Mouse (Mus musculus): ENCODE measurements at regions not wholly inside any gene's neighbourhood (a gene's known extent, or its start where the extent isn't known, plus 50 kb on each side); places are given as distances from the start of the nearest gene placed in this dataset.

- Histone ChIP-seq H3K27me3 (no peaks in the 10 kb centered on the region), H3K9ac (no peak overlapping the region), H3K36me3 (no peaks in the 10 kb centered on the region), H3K4me2 (no peak overlapping the region), H3K27ac (no peak overlapping the region), H3K4me1 (replicated peaks) (no peaks in the 10 kb centered on the region), H3K9me3 (replicated peaks) (no peaks in the 10 kb centered on the region), H3K4me3 (no peak overlapping the region)
- 69% methylated on average over 4 of the region's 4 CpGs for WGBS
- no peak for ATAC-seq (replicated peaks; ENCODE audit: insufficient number of reproducible peaks, insufficient read depth, low FRiP score, low read depth)
Observed at GRCm38 (mm10) chr12:39515690-39516089, 522.1 kb downstream of the Arl4a start.

DNA sequence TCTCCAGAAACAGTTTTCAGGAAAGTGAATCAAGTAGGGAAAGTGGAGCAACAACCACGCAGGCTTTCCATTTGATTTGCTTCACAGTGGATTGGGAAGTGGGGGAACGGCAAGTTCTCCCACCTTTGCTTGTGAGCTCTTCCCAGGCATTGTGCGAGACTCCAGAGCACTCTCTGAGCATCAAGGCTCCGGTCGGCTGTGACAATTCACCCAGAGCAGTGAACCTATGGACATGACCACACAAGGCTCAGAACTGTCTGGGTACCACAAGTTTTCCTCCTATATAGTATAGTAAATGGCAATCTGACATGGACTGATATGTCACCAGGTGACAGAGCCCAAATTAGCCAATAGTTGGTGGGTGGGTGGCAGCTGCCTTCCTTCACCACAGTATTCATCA, 527.0 kb downstream of the Arl4a start:
- no peak overlapping the region for H3K4me2 ChIP-seq
- no peak overlapping the region for H3K4me3 ChIP-seq
- no peak for ATAC-seq (replicated peaks; ENCODE audit: insufficient number of reproducible peaks, insufficient read depth, low FRiP score, low read depth)
- H3K9ac ChIP-seq: no peak overlapping the region
- H3K9me3 ChIP-seq (replicated peaks): no peaks in the 10 kb centered on the region
- no peaks in the 10 kb centered on the region for H3K27me3 ChIP-seq
- no peaks in the 10 kb centered on the region for H3K36me3 ChIP-seq
- WGBS: 80% methylated on average over 5 of the region's 5 CpGs
- H3K4me1 ChIP-seq (replicated peaks): no peaks in the 10 kb centered on the region
- H3K27ac ChIP-seq: no peak overlapping the region

DNA sequence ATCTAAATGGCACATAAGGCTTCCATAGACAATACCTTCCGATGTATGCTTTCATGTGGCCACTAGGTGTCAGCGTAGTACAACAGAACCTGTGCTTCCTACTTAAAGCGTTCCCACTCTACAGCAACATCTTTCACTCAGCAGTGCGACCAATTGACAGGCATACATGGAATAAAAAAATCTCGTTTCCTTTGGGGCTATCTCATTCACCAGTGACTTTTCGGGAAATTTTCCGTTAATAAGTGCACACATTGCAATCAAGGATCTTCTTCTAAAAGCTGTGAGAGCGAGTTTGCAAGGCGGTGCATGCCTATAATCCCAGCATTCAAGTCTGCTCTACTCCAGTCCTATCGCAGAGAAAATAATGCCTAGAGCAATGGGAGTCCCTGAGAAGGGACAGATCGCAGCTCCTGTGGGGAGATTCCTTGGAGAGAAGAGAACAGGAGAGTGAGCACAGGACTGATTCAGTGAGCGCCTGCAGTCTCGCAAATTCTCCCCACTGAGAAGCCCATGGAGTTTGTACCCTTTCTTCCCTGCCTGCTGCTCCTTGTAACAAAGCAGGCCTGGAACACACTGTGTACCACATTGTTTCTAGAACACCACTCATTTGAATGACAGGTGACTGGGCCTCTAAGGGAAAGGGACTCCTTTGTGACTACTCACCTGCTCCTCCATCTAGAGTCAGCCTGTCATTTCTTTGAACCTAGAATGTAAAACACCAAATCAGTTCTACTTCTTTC, 527.6 kb downstream of the Arl4a start:
- H3K36me3 ChIP-seq: no peaks in the 10 kb centered on the region
- H3K9me3 ChIP-seq (replicated peaks): no peaks in the 10 kb centered on the region
- no peak overlapping the region for H3K27ac ChIP-seq
- no peak overlapping the region for H3K9ac ChIP-seq
- H3K27me3 ChIP-seq: no peaks in the 10 kb centered on the region
- no peak overlapping the region for H3K4me3 ChIP-seq
- 24% methylated on average over 13 of the region's 13 CpGs for WGBS
- no peaks in the 10 kb centered on the region for H3K4me1 ChIP-seq (replicated peaks)
- ATAC-seq (replicated peaks; ENCODE audit: insufficient number of reproducible peaks, insufficient read depth, low FRiP score, low read depth): 0 out of 2 replicates have a peak, but pooled peaks have one; percentile 53
- peak overlapping the region; percentile 33; the same call in 1 of the 2 replicates for H3K4me2 ChIP-seq

DNA sequence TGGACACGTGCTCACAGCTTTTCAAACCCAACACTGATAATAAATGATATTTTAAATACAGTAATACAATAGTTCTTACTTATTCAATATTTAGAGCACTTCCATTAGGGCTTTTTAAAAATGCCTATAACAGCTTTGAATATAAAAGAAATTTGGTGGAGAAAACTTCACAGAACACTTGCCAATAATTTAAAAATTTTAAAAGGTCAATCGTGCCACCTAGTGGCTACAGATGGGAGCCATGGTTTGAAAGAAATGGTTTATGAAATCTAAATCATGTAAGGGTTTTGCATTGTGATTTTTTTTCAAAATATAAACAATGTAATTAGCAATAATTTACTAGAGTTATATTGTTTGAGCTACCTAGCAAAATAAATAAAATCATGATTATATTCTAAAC, 541.6 kb downstream of the Arl4a start:
- no peak overlapping the region for H3K9ac ChIP-seq
- H3K27ac ChIP-seq: no peak overlapping the region

GRCm38 (mm10) chr12:39493578-39494218, 544.1 kb downstream of the Arl4a start:
- H3K9me3 ChIP-seq (replicated peaks): no peaks in the 10 kb centered on the region
- H3K27me3 ChIP-seq: no peaks in the 10 kb centered on the region
- no peak overlapping the region for H3K4me2 ChIP-seq
- no peak overlapping the region for H3K9ac ChIP-seq
- ATAC-seq (replicated peaks; ENCODE audit: insufficient number of reproducible peaks, insufficient read depth, low FRiP score, low read depth): no peak
- no peak overlapping the region for H3K4me3 ChIP-seq
- H3K36me3 ChIP-seq: no peaks in the 10 kb centered on the region
- WGBS: 63% methylated on average over 6 of the region's 6 CpGs
- H3K4me1 ChIP-seq (replicated peaks): no peaks in the 10 kb centered on the region
- H3K27ac ChIP-seq: no peak overlapping the region

More for the DNA sequence above, 541.6 kb downstream of the Arl4a start:
- no peak overlapping the region for H3K4me2 ChIP-seq
- no peaks in the 10 kb centered on the region for H3K9me3 ChIP-seq (replicated peaks)
- ATAC-seq (replicated peaks; ENCODE audit: insufficient number of reproducible peaks, insufficient read depth, low FRiP score, low read depth): no peak
- WGBS: 38% methylated on average over 2 of the region's 2 CpGs
- H3K36me3 ChIP-seq: no peaks in the 10 kb centered on the region
- no peak overlapping the region for H3K4me3 ChIP-seq
- H3K4me1 ChIP-seq (replicated peaks): no peaks in the 10 kb centered on the region
- no peaks in the 10 kb centered on the region for H3K27me3 ChIP-seq

DNA sequence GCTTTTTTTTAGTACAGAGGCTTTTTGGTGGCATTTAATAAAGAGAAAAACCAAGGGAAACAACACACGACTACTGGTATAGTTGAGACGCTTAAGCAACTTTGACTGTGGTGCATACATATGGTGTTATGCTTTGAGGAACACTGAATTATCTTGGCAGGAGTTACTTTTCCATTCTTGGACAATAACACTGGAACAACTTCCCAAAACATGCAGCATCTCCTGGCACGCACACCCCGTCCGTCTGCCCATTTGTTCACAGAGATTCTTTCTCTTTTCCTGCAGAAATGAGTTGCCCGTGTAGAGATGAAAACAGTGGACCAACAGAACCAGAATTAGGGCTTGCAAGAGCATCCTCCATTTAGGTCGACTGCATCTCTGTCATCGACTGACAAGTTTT, 544.7 kb downstream of the Arl4a start:
- H3K9me3 ChIP-seq (replicated peaks): no peaks in the 10 kb centered on the region
- H3K36me3 ChIP-seq: no peaks in the 10 kb centered on the region
- H3K4me2 ChIP-seq: no peak overlapping the region
- no peak overlapping the region for H3K27ac ChIP-seq
- 75% methylated on average over 8 of the region's 8 CpGs for WGBS
- H3K27me3 ChIP-seq: no peaks in the 10 kb centered on the region
- H3K4me1 ChIP-seq (replicated peaks): no peaks in the 10 kb centered on the region
- no peak overlapping the region for H3K9ac ChIP-seq
- H3K4me3 ChIP-seq: no peak overlapping the region
- ATAC-seq (replicated peaks; ENCODE audit: insufficient number of reproducible peaks, insufficient read depth, low FRiP score, low read depth): no peak

DNA sequence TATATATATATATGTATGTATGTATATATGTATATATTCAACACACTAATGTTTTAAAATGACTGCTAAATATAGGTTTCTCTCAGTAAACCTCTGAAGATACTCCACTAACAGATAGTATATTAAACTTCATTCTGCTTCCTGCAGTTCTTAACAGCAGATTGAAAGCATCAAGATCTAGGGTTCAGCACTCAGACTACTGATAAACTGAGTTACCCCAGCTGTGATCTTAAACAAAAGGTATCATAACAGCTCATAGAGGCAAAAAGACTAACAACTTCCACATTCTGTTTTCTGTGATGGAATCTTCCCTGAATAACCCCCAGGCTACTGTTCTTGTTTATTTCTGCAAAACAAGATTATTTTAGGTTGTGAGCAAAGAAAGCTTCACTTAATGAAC, 564.8 kb downstream of the Arl4a start:
- no peaks in the 10 kb centered on the region for H3K27me3 ChIP-seq
- no peak overlapping the region for H3K9ac ChIP-seq
- H3K9me3 ChIP-seq (replicated peaks): no peaks in the 10 kb centered on the region
- no peaks in the 10 kb centered on the region for H3K36me3 ChIP-seq
- ATAC-seq (replicated peaks; ENCODE audit: insufficient number of reproducible peaks, insufficient read depth, low FRiP score, low read depth): no peak
- no peaks in the 10 kb centered on the region for H3K4me1 ChIP-seq (replicated peaks)
- no peak overlapping the region for H3K27ac ChIP-seq
- H3K4me3 ChIP-seq: no peak overlapping the region
- no peak overlapping the region for H3K4me2 ChIP-seq
